Mouse (Mus musculus) thymus, adult 2 months (tissue): ENCODE data around the gene Apon.

Experiments used
- CTCF ChIP-seq: fragments of 200-500 bp; IDR thresholded peaks from 2 replicates; pipeline ENCODE4 v1.5.1; 2012; ENCODE audit warnings: mild to moderate bottlenecking, control low read depth, low read length, moderate library complexity, borderline replicate concordance; ENCODE audit not compliant: control insufficient read depth, poor library complexity, insufficient read depth; ENCODE audit errors: extremely low read depth
- POLR2A ChIP-seq: fragments of 200-500 bp; IDR thresholded peaks from 2 replicates; pipeline ENCODE4 v1.6.1; 2012; ENCODE audit warnings: mild to moderate bottlenecking, low read length, control low read depth, moderate library complexity; ENCODE audit not compliant: control insufficient read depth, poor library complexity, insufficient read depth; ENCODE audit errors: extremely low read depth

GRCm38 (mm10) chr10:128218387-128219117 is 35.3 kb upstream of the Apon start:
- no peak for TF ChIP-seq CTCF
- no peak for TF ChIP-seq POLR2A
